Mouse (Mus musculus) midbrain, embryonic 11.5 days (tissue): ENCODE measurements around the gene Moxd2. TPM values are rescaled to one million over a fixed set of nuclear protein-coding genes. Genes with fewer than 3 reads are reported as not detected.

Source experiments
- ATAC-seq: fragments of 200-750 bp; cut with Nextera tagmentation; 2 replicates; pipeline ENCODE4 v1.8.0; 2017; ENCODE audit warnings: moderate TSS enrichment, moderate library complexity; ENCODE audit not compliant: low FRiP score
- DNase-seq: peaks from one replicate; pipeline ENCODE4 v3.0.0; 2015; ENCODE audit warnings: low spot score; ENCODE audit errors: missing footprints
- H3K27ac ChIP-seq: fragments of 300-500 bp; sonication (generic); 2 replicates; pipeline ENCODE4 v1.5.1; 2014; ENCODE audit warnings: low read depth, low read length
- H3K27me3 ChIP-seq: fragments of 300-500 bp; sonication (generic); 2 replicates; pipeline ENCODE4 v1.6.1; 2014; ENCODE audit warnings: mild to moderate bottlenecking, low read length, moderate library complexity, mixed read lengths; ENCODE audit not compliant: control insufficient read depth, insufficient read depth
- H3K36me3 ChIP-seq: fragments of 300-500 bp; sonication (generic); 2 replicates; pipeline ENCODE4 v1.6.1; 2014; ENCODE audit warnings: mild to moderate bottlenecking, low read length, moderate library complexity, mixed read lengths; ENCODE audit not compliant: control insufficient read depth, insufficient read depth
- H3K4me1 ChIP-seq: fragments of 300-500 bp; sonication (generic); 2 replicates; pipeline ENCODE4 v1.6.1; 2014; ENCODE audit warnings: low read length; ENCODE audit not compliant: control insufficient read depth, insufficient read depth
- H3K4me2 ChIP-seq: fragments of 300-500 bp; sonication (generic); 2 replicates; pipeline ENCODE4 v1.6.1; 2014; ENCODE audit warnings: mild to moderate bottlenecking, moderate library complexity
- H3K4me3 ChIP-seq: fragments of 300-500 bp; sonication (generic); 2 replicates; pipeline ENCODE4 v1.5.1; 2014; ENCODE audit warnings: low read depth, low read length
- H3K9ac ChIP-seq: fragments of 300-500 bp; sonication (generic); 2 replicates; pipeline ENCODE4 v1.6.1; 2014; ENCODE audit warnings: low read length
- H3K9me3 ChIP-seq: fragments of 300-500 bp; sonication (generic); 2 replicates; pipeline ENCODE4 v1.6.1; 2016; ENCODE audit warnings: low read length; ENCODE audit not compliant: control insufficient read depth
- WGBS: fragments of 180-500 bp; shearing (Covaris S2); extraction: QIAGEN DNeasy Blood & Tissue Kit; methylation state at CpG from one replicate; pipeline ENCODE4 v1.1.7; 2014; 5-methylcytosine and 5-hydroxymethylcytosine counted together
- polyA plus RNA-seq: library from polyadenylated mRNA; unstranded; fragments of >200 nt; fragmentation: Nextera tagmentation; extraction: Ambion mirVana; gene quantifications from 2 replicates; pipeline ENCODE4 v1.2.1, GENCODE M21; 2014

The Moxd2 gene
- not detected in 2 replicates for polyA plus RNA-seq

GRCm38 (mm10) chr6:40887394-40887793 lies at the start of gene Moxd2:
TSS of gene Moxd2 (minus strand) at chr6:40887494.
- Histone ChIP-seq H3K4me2 (no peak within 1 kb of the TSS), H3K9ac (no peak within 1 kb of the TSS), H3K27me3 (no peaks in the 10 kb centered on the region), H3K4me1 (no peaks in the 10 kb centered on the region), H3K36me3 (no peaks in the 10 kb centered on the region), H3K27ac (no peak within 1 kb of the TSS), H3K4me3 (no peak within 1 kb of the TSS), H3K9me3 (no peaks in the 10 kb centered on the region)
- DNase-seq = no peak
- ATAC-seq = no peak
- 90% methylated on average over 3 of the region's 3 CpGs for WGBS

GRCm38 (mm10) chr6:40919954-40920353 lies 32.7 kb upstream of the Moxd2 start:
- ATAC-seq (no peak), DNase-seq (no peak)
- Histone ChIP-seq H3K27ac (no peak overlapping the region), H3K4me3 (no peak overlapping the region), H3K4me1 (no peaks in the 10 kb centered on the region), H3K9ac (no peak overlapping the region), H3K36me3 (no peaks in the 10 kb centered on the region), H3K27me3 (no peaks in the 10 kb centered on the region), H3K4me2 (no peak overlapping the region), H3K9me3 (no peaks in the 10 kb centered on the region)
- 87% methylated on average over 4 of the region's 4 CpGs for whole genome bisulfite sequencing

GRCm38 (mm10) chr6:40900287-40900686 lies 13.0 kb upstream of the Moxd2 start, which contains the start of gene Prss58:
TSS of gene Prss58 (minus strand) at chr6:40900387.
- H3K27me3 ChIP-seq = no peaks in the 10 kb centered on the region
- ATAC-seq (no peak), DNase-seq (no peak)
- no peak within 1 kb of the TSS for H3K27ac ChIP-seq
- H3K9ac ChIP-seq = no peak within 1 kb of the TSS
- H3K9me3 ChIP-seq = no peaks in the 10 kb centered on the region
- no peak within 1 kb of the TSS for H3K4me2 ChIP-seq
- H3K36me3 ChIP-seq = no peaks in the 10 kb centered on the region
- H3K4me1 ChIP-seq = no peaks in the 10 kb centered on the region
- no peak within 1 kb of the TSS for H3K4me3 ChIP-seq

- Histone ChIP-seq H3K9me3 (no peaks in the 10 kb centered on the region), H3K27ac (no peak overlapping the region), H3K9ac (no peak overlapping the region), H3K4me2 (no peak overlapping the region), H3K27me3 (no peaks in the 10 kb centered on the region), H3K36me3 (no peaks in the 10 kb centered on the region), H3K4me3 (no peak overlapping the region), H3K4me1 (no peaks in the 10 kb centered on the region)
- 97% methylated on average over 1 of the region's 1 CpGs for WGBS
- no peak for DNase-seq
- ATAC-seq = no peak
Measured at GRCm38 (mm10) chr6:40894716-40895115, 7.4 kb upstream of the Moxd2 start.

- peak; percentile 81 for DNase-seq
- Histone ChIP-seq H3K4me2 (no peak overlapping the region), H3K4me1 (no peaks in the 10 kb centered on the region), H3K9me3 (no peaks in the 10 kb centered on the region), H3K4me3 (no peak overlapping the region), H3K9ac (no peak overlapping the region), H3K27ac (no peak overlapping the region), H3K27me3 (no peaks in the 10 kb centered on the region), H3K36me3 (no peaks in the 10 kb centered on the region)
- ATAC-seq = no peak
- 48% methylated on average over 7 of the region's 7 CpGs for WGBS
Measured at GRCm38 (mm10) chr6:40893577-40893976, 6.3 kb upstream of the Moxd2 start.

GRCm38 (mm10) chr6:40891754-40892153 lies 4.5 kb upstream of the Moxd2 start:
- Histone ChIP-seq H3K27ac (no peak overlapping the region), H3K9me3 (no peaks in the 10 kb centered on the region), H3K4me3 (no peak overlapping the region), H3K9ac (no peak overlapping the region), H3K4me2 (no peak overlapping the region), H3K4me1 (no peaks in the 10 kb centered on the region), H3K36me3 (no peaks in the 10 kb centered on the region), H3K27me3 (no peaks in the 10 kb centered on the region)
- DNase-seq = no peak
- 81% methylated on average over 4 of the region's 4 CpGs for WGBS
- no peak for ATAC-seq

GRCm38 (mm10) chr6:40890973-40891372 lies 3.7 kb upstream of the Moxd2 start:
- ATAC-seq = no peak
- Histone ChIP-seq H3K9me3 (no peaks in the 10 kb centered on the region), H3K9ac (no peak overlapping the region), H3K27me3 (no peaks in the 10 kb centered on the region), H3K4me2 (no peak overlapping the region), H3K4me1 (no peaks in the 10 kb centered on the region), H3K27ac (no peak overlapping the region), H3K4me3 (no peak overlapping the region), H3K36me3 (no peaks in the 10 kb centered on the region)
- no peak for DNase-seq
- WGBS = 87% methylated on average over 1 of the region's 1 CpGs

- no peak for DNase-seq
- Histone ChIP-seq H3K4me2 (no peak overlapping the region), H3K36me3 (no peaks in the 10 kb centered on the region), H3K4me3 (no peak overlapping the region), H3K4me1 (no peaks in the 10 kb centered on the region), H3K9me3 (no peaks in the 10 kb centered on the region), H3K27ac (no peak overlapping the region), H3K9ac (no peak overlapping the region), H3K27me3 (no peaks in the 10 kb centered on the region)
- no peak for ATAC-seq
Measured at GRCm38 (mm10) chr6:40845283-40845682, 42.0 kb downstream of the Moxd2 start.
